Mouse (Mus musculus) frontal cortex, postnatal 25 days (tissue): ENCODE measurements around the gene Try5.
"Not testable (repeated sequence)": the region's sequence is repeated elsewhere in the genome, so short reads cannot be mapped to it uniquely, and the experiment has no call there.

Experiments
- DNase-seq, 2 experiments: peaks; one replicate each; pipeline ENCODE4 v3.0.0; 2022; ENCODE audit warnings: low spot score in 2 of 2

The Try5 gene

GRCm38 (mm10) chr6:41316741-41317140 lies at the start of gene Try5:
Try5 (minus strand) TSS chr6:41316841.
- not testable (repeated sequence) for DNase-seq

- DNase-seq: no peak
Measured at GRCm38 (mm10) chr6:41353932-41354331, 37.3 kb upstream of the Try5 start, which contains the start of gene Try10. Try10 (plus strand) TSS chr6:41354105.

- DNase-seq: no peak
Measured at GRCm38 (mm10) chr6:41301969-41302368, 14.7 kb downstream of the Try5 start, which contains the start of gene Try4. Try4 (plus strand) TSS chr6:41302269.

- DNase-seq: no peak
Measured at GRCm38 (mm10) chr6:41298255-41298654, 18.4 kb downstream of the Try5 start.

- no peak for DNase-seq
Measured at GRCm38 (mm10) chr6:41266140-41266539, 50.5 kb downstream of the Try5 start.

- no peak for DNase-seq
Measured at GRCm38 (mm10) chr6:41262796-41263195, 53.8 kb downstream of the Try5 start.
